Mouse (Mus musculus) left cerebral cortex, postnatal 4 days (tissue): ENCODE measurements around the gene Calhm1. TPM values are rescaled to one million over a fixed set of nuclear protein-coding genes. Genes with fewer than 3 reads are reported as not detected.

Experiments
- total RNA-seq, 2 experiments: library from RNA; stranded (reverse); gene quantifications; 2 replicates each; pipeline ENCODE4 v1.2.3; 2021

Gene Calhm1
- total RNA-seq, 2 experiments from 2014 or later, result not detected

Other genes with a start within 250 kb of the Calhm1 start
- 100 to 1,000 TPM; 246 to 250 TPM for gene Ina, start 129.6 kb downstream of the Calhm1 start, total RNA-seq
- 10 to 100 TPM; 84.0 to 93.6 TPM for gene Nt5c2, start 129.1 kb downstream of the Calhm1 start, total RNA-seq
- 10 to 100 TPM; 25.0 to 26.1 TPM for gene Pcgf6, start 93.3 kb downstream of the Calhm1 start, total RNA-seq
- gene Taf5, start 76.5 kb downstream of the Calhm1 start, total RNA-seq, result 1 to 10 TPM; 7.8 to 8.6 TPM
- 100 to 1,000 TPM; 610 to 660 TPM for gene Usmg5, start 53.6 kb downstream of the Calhm1 start, total RNA-seq
- gene Pdcd11, start 53.5 kb downstream of the Calhm1 start, total RNA-seq, result 10 to 100 TPM; 20.7 to 21.1 TPM
- gene Calhm2, start 6.0 kb downstream of the Calhm1 start, total RNA-seq, result 1 to 10 TPM; 1.2 to 2.2 TPM
- gene Calhm3, start 13.5 kb upstream of the Calhm1 start, total RNA-seq, result not detected
- 10 to 100 TPM; 42.6 to 54.8 TPM for gene Neurl1a, start 34.6 kb upstream of the Calhm1 start, total RNA-seq